Mouse (Mus musculus): ENCODE results near the gene Mcf2l.

DNA sequence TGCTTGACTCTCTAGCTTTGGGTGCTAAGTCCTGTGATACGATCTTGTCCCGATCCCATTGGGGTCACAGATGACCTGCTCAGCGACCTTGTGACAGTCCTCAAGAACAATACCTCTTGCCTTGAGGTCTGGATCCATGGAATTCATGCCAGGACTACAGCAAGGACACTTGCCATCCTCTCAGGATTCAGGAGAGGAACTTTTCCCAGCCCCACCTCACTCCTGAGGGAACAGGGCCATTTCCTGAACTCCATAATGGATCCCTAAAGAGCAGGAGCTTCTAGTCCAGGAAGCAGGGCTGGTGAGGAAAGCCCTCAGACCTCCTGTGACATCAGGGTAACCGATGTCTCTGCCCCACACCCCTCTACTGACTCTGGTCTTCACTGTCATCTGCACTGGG, 34.1 kb downstream of the Mcf2l start:
- TF ChIP-seq CTCF (conservative IDR thresholded peaks at IDR 0.05; ENCODE audit: low read length) (no peak), NANOG (IDR thresholded peaks at IDR 0.05; ENCODE audit: borderline replicate concordance, low read length) (no peak)

All from E14TG2a.4 (cell line).